Mouse (Mus musculus): ENCODE results near the gene Bcap29.
A peak's percentile ranks its signal among the peaks of the same experiment; 100 is the strongest.

- TF ChIP-seq EP300 (IDR thresholded peaks at IDR 0.05; ENCODE audit: low read length) (peak; percentile 52), CTCF (conservative IDR thresholded peaks at IDR 0.05 in 1 of 2, IDR thresholded peaks at IDR 0.05 in 1 of 2; ENCODE audit: low read depth in 2 of 2, low read length in 2 of 2) (no peak), CHD2 (IDR thresholded peaks at IDR 0.05; ENCODE audit: low read length) (no peak), POLR2AphosphoS2 (IDR thresholded peaks at IDR 0.05; ENCODE audit: low read depth, low read length) (no peak), GABPA (IDR thresholded peaks at IDR 0.05; ENCODE audit: insufficient replicate concordance, low read depth, low read length) (no peak), TBP (conservative IDR thresholded peaks at IDR 0.05; ENCODE audit: low read depth, low read length) (no peak), MAFK (IDR thresholded peaks at IDR 0.05; ENCODE audit: insufficient replicate concordance, low read length) (no peak), POLR2A (IDR thresholded peaks at IDR 0.05; ENCODE audit: low read depth, low read length) (no peak), TCF12 (IDR thresholded peaks at IDR 0.05; ENCODE audit: low read depth, low read length) (no peak), ELF1 (IDR thresholded peaks at IDR 0.05; ENCODE audit: low read depth, low read length) (no peak), MAZ (IDR thresholded peaks at IDR 0.05; ENCODE audit: low read depth, low read length) (no peak), ZC3H11A (IDR thresholded peaks at IDR 0.05; ENCODE audit: low read depth, low read length) (no peak), MAX (IDR thresholded peaks at IDR 0.05; ENCODE audit: low read length) (no peak)
Observed at GRCm38 (mm10) chr12:31578691-31579476, 55.6 kb downstream of the Bcap29 start.
